Mouse (Mus musculus): ENCODE measurements at regions not wholly inside any gene's neighbourhood (a gene's known extent, or its start where the extent isn't known, plus 50 kb on each side); places are given as distances from the start of the nearest gene placed in this dataset.

DNA sequence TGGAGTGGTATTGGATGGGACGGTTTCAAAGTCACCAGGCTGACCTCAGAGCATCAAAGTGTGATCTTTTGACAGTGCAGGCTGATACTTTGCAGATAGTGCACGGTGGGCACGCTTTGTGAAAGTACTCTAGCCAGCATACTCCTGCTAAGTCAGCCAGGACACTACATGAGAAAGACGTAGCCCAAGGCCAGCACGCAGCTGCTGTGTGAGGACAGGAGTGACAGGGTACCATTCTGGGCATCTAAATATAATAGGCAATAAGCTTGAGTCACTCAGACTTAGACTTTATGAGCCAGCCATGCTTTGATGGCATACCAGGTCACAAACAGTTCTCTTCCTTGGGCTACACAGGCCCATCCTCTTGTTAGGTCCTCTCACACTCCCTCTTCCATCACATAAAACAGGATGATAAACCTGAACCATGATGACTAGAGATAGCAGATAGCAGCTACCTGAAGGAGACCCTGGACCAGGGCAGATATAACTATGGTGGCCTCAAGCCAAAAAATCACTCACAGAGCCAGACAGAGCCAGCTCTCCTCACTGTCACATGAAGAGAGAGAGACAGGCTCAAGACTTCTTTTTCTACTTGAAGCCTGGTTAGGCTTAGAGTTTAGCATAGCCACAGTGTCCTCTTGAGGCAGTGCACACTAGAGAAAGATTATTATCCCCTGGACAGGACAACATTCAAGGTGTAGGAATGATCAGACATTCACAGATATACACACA is 156.7 kb upstream of the Rreb1 start:
- DNase-seq: no peak

DNA sequence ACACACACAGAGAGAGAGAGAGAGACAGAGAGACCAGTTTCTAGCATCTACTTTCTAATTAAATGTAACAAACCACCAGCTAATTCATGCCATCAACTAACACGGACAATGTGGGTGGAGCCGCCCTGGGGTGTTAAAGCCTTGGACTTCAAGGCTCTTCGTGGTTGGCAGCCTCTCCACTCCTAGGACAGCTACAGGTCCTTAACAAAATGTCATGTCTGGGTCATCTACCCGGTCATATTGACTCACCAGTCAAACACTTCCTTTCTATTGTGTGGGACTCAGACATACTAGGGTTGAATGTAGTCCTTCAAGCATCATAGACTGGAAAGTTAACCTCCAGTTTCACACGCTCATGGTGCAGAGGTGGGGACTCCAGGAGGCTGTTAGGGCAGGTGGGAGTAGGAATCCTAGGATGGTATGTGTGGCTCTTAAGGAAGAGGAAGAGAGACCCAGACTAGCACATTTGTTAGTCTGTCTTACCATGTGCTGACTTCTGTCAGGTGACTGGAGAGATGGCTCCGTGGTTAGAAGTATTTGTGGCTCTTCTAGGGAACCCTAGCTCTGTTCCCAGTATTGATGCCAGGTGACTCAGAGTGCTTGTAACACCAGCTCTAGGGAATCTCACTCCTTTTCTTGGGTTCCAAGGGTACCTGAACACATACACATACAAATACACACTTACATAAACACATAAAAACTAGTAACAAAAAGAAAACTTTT is 155.7 kb upstream of the Rreb1 start:
- DNase-seq: no peak

DNA sequence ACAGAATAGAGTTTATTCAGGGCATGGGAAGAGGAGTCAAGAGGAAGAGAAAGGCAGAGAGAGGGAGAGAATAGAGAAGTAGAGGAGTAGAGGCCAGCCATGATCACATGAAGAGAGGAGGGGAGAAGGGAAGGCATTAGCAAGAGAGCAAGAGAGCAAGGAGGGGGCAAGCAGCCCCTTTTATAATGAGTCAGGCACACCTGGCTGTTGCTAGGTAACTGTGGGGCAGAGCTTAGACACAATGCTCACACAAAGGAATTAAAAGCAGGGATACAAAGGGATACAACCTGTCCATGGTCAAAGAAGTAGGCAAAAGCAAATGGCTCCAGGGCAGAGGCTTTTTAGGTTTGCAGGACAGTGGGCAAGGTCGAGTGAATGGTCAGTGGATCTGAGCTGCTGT is 153.5 kb upstream of the Rreb1 start:
- no peak for DNase-seq

DNA sequence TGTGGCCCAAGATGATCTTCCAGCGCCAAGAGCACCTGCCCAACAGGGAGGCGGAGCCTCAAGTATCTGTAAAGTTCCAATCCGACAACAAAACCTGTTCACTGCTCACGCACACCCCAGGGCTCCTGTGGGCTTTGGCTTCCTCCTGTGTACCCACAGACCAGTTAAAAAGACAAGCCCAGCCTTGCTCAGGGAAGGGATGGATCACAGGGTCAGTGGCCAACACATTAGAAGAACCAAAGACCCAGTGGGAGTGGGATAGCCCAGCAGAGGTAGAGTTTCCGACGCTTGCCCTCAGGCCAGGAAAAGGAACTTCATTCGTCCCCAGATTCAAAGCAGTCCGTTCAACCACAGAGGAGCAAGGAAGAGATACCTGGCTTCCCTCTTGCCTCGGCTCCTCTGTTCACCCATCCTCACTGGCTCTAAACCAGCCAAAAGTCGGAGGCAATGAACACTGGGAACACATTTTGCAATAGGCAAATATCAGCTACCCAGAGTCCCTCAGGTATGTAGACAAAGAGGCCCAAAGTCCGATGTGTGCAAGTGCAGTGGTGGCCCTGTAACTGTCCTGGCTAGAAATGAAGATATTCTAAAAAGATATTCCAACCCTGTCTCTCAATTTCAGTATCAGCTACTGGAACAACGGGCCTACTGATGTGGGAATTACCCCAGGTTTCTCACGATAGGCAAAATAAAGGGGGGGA is 152.5 kb upstream of the Rreb1 start:
- no peak for DNase-seq

DNA sequence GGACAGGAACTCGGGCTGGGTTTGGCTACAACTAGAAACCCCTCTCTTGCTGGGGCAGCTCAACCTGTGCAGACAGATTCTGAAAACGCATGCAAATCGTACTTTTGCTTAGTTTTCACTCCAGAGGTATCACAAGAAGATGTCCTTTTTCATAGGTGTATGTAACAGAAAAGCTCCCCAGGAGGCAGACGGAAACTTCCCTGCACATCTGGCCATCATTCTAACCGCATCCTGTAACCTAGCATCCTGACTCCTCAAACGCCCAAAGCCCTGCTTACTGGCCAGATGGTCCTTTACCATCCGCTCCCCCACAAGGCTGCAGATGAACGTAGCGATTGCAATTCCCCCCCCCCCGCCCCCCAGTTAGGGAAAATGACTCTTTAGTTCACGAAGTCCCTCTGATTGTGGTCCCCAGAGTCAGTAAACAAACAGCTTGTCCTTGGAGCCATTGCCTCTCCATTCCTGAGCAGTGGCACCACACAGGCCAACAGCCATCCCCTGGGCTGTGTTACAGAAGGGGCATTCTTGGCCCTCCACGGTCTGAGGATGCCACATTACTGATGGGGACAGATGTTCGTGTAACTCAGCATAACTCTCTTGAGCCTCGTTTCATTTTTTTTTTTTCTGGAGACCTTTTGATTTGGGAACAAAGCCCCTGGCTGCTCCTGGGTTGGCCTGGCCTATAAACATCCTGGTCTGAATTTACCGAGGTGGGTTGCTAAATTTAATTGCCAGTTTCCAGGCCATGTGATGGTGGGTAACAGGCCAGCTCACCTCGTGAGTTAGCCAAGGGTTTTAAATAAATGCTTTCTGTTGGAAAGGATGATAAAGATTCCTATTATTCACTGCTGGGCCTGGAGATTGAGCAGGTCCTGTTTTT is 149.6 kb upstream of the Rreb1 start:
- no peak for DNase-seq

DNA sequence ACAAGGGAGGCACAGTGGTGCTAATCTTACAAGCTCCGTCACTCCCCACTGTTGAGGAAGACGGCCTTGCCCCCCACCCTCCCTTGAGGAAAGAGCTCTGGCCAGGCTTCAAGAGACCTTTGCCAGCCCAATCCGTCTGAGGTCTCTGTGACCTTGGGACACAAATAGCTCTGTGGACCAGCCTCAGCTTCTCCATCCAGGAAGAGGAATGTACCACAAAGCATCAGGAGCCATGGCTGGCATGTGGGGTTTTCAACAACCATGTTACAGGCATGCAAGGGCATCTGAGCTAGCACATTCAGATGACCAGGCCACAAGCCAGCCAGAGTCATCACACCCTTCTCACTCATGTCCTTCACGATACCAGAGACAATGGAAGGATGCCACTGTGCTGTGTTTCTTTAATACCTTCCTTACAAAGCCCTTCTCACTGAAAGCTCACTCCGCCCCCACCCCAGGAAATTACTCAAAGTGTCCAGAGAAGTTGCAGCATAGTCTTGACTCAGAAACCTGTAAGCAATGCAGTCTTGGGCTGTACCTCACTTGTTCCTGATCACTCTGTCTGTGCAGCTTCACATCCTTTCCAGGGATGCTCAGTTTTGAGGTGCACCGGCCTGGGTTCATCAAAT is 148.8 kb upstream of the Rreb1 start:
- no peak for DNase-seq

DNA sequence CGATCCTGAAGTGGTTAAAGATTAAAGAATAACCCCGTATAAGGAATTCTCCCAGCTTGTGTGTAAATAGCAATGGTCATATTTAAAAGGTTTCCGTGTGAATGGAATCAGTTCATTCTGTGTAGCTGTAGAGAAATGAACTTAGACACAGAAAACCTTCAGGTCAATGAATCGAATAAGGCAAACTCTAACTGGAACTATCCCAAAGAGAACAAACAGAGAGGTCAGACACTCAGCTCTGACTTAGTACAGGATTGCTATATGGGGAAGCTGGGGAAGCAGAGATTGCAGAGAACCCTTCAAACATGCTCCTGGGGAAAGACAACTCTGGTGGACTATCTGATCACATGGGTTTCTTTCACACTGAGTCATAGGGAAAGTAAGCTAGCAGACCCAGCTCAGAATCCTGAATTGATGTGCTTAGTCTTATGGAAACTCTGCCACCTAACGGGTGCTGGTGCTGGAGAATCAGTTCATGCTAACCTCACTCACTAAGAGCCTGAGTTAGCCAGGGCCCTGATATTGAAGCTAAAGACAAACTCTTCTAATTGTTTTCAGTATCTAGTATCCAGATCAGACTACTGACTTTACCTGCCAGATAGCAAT is 145.3 kb upstream of the Rreb1 start:
- no peak for DNase-seq

DNA sequence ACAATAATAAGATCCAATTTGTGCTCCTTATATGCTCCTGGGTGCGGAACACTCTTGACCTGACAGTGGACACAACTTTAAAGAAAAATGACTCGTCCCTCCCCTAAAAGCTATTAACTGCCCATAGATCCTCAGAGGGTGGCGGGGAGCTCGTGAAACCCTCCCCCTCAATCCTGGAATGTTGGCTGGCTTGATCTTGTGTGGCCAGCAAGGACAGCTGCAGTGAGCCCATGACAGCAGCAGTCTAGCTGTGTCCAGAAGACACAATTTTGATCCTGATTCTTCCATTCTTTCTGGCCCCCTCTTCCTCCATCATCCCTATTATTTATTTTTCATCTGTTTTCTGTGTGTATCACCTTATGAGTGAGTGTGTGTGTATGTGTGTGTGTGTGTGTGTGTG is 141.8 kb upstream of the Rreb1 start:
- no peak for DNase-seq

DNA sequence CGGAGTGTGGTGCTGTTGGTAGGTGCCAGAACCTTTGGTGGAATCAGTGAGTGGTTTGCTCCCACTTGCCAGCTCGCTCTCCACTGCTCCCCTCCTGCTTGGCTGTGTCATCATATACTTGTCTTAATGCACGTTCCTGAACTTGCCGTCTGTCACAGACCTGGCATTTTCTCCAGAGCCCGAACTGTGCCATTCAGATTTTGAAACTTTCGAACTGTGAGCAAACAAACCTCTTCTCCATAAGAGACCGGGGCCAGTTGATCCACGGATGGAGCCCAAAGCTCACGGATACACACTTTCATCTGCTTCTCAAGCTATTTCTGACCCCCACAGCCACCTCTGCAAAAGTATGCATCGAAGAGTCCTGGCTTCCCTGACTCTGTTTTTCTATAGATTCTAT is 141.0 kb upstream of the Rreb1 start:
- no peak for DNase-seq

DNA sequence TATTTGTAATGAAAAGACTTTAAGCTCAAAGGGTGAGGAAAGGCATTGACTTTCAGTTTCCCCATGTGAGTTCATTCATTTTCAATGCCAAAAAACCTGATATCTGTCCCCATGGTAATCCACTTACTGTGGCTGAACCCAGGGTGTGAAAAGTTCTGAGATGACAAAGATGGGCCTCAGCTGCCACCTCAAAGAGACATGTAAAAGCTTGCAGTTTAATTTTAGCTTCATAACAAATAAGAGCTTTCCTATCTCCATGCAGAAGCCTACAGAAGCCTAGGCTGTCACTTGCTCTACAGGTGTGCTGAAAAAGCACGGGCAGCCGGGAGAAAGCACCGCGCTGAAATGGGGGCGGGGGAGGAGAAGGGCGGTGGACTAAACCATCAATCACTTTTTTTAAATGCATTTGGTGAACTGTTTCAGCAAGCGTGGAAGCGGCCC is 140.1 kb upstream of the Rreb1 start:
- no peak for DNase-seq

DNA sequence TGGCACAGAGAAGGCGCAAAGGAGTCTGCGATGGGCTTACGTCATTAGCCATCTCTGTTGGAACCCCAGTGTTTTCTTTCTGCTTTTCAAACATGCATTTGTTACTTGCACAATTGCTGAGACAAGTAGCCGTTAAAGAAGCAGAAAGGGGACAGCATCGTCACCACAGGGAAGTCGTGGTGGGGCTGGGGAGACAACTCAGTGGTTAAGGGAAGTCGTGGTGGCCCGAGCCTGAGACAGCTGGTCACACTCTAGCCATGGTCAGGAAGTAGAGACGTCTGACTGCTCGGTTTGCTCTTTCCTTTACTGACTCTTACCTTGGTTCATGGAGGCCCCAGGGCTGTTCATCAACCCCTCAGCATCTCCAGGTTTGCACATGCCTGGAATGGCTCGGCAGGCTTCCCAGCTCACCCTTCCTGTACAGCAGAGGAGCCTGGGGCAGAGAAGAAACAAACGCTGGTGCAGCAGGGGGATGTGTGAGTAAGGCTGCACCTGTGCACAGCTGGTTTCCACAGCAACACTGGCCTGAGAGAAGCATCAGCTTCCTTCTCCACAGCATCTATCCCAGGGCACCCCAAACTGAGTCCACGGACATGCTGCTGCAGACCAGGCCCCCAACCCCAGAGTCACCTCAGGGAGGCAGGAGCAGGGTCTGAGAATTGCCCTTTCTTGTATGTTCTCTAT is 135.6 kb upstream of the Rreb1 start:
- DNase-seq: no peak

DNA sequence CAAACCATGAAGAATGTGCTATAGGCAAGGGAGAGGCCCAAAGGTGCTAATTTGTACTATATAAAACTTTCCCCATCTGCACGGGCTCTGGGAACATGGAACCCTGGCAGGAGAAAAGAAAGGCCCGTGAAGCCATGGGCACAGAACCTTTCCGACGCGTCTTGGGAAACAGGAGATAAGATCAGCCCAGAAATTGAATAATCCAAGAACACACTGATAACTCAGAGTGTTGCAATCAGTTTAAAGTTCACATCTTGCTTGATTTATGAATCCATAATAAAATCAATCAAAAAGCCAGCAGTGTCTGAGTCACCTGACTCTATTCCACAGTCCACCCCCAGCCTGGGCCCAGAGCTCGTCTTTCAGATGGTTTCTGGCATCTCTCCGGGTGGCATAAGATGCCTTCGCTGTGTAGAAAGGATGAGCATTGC is 133.4 kb upstream of the Rreb1 start:
- DNase-seq: no peak

DNA sequence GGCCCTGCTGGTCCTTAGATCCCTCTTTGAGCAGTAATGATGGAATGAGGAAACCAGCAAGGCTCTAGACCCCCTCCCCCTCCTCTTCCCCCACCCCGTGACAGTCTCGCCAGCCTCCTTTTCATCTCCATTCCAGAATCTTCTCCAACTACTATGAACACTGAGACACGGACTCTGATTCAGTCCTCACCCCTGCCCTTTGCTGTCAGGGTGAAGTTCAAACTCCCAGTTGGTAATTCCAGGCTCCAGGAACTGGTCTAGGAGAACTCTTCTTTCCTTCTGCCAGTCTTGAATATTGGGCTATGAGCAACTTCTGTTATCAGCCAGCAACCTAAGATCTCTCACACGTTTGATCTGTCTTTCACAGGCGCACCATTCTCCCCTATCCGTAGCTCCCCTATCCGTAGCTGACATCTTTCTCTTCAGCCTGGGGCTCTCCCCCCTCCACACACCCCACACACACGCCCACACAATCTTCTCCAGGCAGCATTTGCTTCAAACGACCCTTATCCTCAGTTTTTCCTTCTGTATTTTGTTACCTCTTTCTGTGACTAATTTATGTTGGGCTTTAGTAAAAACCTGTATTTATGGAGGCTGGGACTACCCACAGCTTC is 128.6 kb upstream of the Rreb1 start:
- DNase-seq: no peak

DNA sequence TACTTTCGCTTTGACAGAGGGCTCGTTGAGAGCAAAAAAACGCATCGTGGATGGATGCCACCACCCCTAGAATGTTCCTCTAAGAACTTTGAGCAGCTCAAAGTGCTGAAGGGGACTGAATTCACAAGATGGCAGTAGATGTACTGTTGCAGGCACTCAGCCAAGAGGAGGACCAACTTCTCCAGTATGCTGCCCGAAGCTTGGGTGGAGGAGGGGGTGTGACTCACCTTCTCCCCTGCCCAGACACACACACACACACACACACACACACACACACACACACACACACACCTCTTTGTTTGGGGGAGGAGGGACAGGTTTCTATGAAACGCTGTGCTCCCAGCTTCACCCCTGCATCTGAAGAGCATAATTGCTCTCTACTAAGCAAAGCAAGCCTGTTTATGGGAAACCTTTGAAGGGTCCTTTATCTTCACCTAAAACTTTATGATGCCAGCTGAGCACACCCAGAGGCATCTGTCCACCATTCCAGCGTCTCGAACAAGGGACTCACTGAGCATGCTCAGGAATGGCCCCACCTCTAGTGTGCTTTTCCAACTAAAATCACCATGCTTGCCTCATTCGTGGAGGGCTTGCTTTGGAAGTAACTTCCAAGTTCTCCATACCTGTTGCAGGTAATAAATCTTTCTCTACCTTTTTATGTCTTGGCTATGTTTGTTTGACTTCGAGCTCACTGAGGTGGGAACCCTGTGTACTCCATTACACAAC is 126.8 kb upstream of the Rreb1 start:
- no peak for DNase-seq

DNA sequence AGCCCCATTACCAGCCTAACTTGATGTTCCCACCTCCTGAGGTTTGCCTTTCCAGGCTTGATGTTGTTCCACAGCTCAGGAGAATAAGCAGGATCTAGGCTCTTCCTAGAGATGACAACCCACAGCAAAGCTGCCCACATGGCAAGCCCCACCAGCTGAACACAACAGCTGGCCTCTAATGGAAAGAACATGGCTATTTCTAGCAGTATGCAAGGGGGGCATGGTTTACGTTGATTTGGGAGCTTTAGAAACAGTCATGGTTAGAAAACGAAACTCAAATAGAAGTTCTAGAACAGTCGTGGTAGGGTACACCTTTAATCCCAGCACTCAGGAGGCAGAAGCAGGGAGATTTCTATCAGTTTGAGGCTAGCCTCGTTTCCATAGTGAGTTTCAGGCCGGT is 123.5 kb upstream of the Rreb1 start:
- no peak for DNase-seq

DNA sequence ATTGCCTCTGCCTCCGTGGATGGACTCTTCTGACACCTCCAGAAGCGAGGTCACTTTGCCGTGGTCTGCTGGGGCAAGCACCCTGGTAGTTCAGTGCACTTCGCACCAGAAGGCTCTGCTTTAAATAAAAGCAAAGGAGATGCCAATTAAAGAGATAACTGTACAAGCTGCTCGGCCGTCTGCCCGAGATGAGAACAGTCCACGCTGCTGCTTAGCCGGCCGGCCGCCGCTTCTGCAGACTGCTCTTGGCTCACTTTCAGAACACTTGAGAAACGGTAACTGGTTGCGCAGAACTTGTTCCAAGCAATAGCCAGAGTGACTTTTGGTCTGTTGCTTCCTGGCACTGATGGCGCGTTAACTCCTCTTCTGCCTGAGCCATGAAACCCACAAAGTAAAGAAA is 121.0 kb upstream of the Rreb1 start:
- peak; percentile 73 for DNase-seq

DNA sequence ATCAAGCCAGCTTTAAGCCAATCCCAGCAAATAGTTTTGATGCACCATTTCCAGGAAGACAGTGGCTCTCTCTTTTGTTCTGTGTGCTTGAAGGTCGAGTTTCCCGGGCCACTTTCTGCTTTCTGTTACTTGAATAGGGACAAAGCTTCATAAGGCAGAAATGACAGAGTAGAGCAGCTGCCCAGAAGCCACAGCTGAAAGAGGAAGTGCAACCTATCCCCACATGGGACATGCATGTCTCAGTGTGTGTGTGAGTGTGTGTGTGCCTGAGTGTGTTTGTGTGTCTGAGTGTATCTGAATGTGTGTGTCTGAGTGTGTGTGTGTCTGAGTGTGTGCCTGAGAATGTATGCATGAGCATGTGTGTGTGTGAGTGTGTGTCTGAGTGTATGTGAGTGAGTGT is 120.2 kb upstream of the Rreb1 start:
- no peak for DNase-seq

DNA sequence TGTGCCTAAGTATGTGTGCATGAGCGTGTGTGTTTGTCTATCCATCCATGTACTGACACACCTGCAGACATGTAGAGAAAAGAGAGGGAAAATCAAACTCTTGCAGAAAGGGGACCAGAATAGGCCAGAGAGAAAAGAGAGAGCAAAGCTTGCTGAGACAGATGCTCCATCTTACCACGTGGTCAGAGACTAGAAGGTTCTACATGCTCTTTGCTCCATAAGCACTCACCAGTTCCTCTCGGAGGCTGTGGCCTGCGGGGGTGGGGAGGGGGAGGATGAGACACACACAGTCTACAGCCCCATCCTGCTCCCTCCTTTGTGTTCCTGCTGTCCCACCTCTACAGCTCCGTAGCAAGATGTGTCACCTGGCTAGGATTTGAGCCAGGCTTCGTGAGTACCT is 119.7 kb upstream of the Rreb1 start:
- no peak for DNase-seq

DNA sequence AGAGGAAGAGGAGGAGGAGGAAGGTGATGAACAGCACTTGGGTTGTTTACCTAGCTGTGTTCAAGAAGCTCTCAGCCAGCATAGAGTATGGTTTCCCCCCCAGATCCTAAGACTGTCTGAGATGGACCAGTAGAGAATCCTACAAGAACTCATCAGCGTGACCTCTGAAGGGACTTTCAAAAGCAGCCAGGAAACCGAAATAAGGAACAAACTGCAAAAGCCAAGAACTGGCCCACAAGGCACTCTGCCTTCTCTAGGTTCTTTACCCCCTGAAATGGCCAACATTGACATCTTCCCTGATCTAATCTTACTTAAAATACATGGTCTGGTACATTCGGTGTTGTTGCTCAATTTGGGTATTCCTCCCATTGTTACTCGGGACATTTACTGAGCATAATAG is 118.1 kb upstream of the Rreb1 start:
- no peak for DNase-seq

DNA sequence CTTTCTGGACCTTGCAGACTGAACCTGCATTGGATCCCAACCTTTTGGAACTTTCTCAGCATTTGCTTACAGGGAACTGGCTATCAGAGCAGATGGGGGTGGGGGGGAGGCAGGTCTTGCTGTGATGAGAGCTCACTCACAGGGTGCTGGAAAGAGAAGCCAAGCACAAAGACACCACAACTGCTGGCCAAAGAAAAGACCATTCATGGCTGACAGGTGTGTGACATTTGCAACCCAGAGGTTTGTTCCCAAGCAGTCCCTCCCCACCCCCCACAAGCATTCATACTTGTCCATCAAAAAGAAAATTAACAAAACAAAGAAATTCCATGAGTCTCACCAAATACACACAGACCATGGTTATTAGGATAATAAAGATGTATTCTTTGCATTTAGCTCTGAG is 117.5 kb upstream of the Rreb1 start:
- no peak for DNase-seq

Data from kidney, adult 18-20 months (tissue).